Mouse (Mus musculus) kidney, postnatal 4 days (tissue): Measurements from ENCODE around the gene Atg3.
A peak's percentile ranks its signal among the peaks of the same experiment; 100 is the strongest.

ENCODE experiments used
- DNase-seq, 2 experiments: peaks; one replicate each; pipeline ENCODE4 v3.0.0; 2021; ENCODE audit warnings: mixed read lengths in 2 of 2

The Atg3 gene

GRCm38 (mm10) chr16:45158522-45159388 lies at the start of gene Atg3, which contains the start of gene Slc35a5:
TSS of gene Atg3 (plus strand) at chr16:45158785.
TSS of gene Slc35a5 (minus strand) at chr16:45158706.
- DNase-seq, result peak; percentile 96 to 98

- peak; percentile 37 to 63 for DNase-seq
Measured at GRCm38 (mm10) chr16:45110498-45110897, 48.1 kb upstream of the Atg3 start.

- DNase-seq, result no peak
Measured at GRCm38 (mm10) chr16:45117200-45117599, 41.4 kb upstream of the Atg3 start.

GRCm38 (mm10) chr16:45118760-45119159 lies 39.8 kb upstream of the Atg3 start:
- DNase-seq, result no peak

- peak; percentile 76 to 85 for DNase-seq
Measured at GRCm38 (mm10) chr16:45120844-45121425, 37.6 kb upstream of the Atg3 start.

GRCm38 (mm10) chr16:45122571-45122970 lies 36.0 kb upstream of the Atg3 start:
- peak in 1 of 2 experiments; percentile 27 for DNase-seq

GRCm38 (mm10) chr16:45124230-45125203 lies 34.1 kb upstream of the Atg3 start:
- DNase-seq, result peak in 1 of 2 experiments; percentile 11

GRCm38 (mm10) chr16:45127936-45128710 lies 30.5 kb upstream of the Atg3 start:
- DNase-seq, result no peak

- DNase-seq, result no peak
Measured at GRCm38 (mm10) chr16:45141711-45142110, 16.9 kb upstream of the Atg3 start.

GRCm38 (mm10) chr16:45142565-45142964 lies 16.0 kb upstream of the Atg3 start:
- DNase-seq, result peak in 1 of 2 experiments; percentile 5

- no peak for DNase-seq
Measured at GRCm38 (mm10) chr16:45145119-45145518, 13.5 kb upstream of the Atg3 start.

- DNase-seq, result no peak
Measured at GRCm38 (mm10) chr16:45148488-45149082, 10.0 kb upstream of the Atg3 start.

GRCm38 (mm10) chr16:45154741-45155250 lies 3.8 kb upstream of the Atg3 start:
- no peak for DNase-seq

- DNase-seq, result peak; percentile 80 to 87
Measured at GRCm38 (mm10) chr16:45158136-45158521, 456 bp upstream of the Atg3 start.

- no peak for DNase-seq
Measured at GRCm38 (mm10) chr16:45159389-45159716, 768 bp downstream of the Atg3 start.

- DNase-seq, result no peak
Measured at GRCm38 (mm10) chr16:45178552-45178951, 20.0 kb downstream of the Atg3 start.

- DNase-seq, result no peak
Measured at GRCm38 (mm10) chr16:45181824-45182223, 23.2 kb downstream of the Atg3 start.

GRCm38 (mm10) chr16:45192613-45193012 lies 34.0 kb downstream of the Atg3 start:
- DNase-seq, result peak; percentile 83 to 85

GRCm38 (mm10) chr16:45196816-45197215 lies 38.2 kb downstream of the Atg3 start:
- DNase-seq, result peak; percentile 50 to 65

- DNase-seq, result no peak
Measured at GRCm38 (mm10) chr16:45201395-45201794, 42.8 kb downstream of the Atg3 start.

- no peak for DNase-seq
Measured at GRCm38 (mm10) chr16:45204438-45204837, 45.9 kb downstream of the Atg3 start.
